Mouse (Mus musculus) lung, embryonic 16.5 days (tissue): ENCODE data around the gene Rps27a. TPM values are rescaled to one million over a fixed set of nuclear protein-coding genes. Genes with fewer than 3 reads are reported as not detected.

Experiments used
- polyA plus RNA-seq: library from polyadenylated mRNA; unstranded; fragments of >200 nt; fragmentation: Nextera tagmentation; extraction: Ambion mirVana; gene quantifications from 2 replicates; pipeline ENCODE4 v1.2.1, GENCODE M21; 2015

Gene Rps27a
- polyA plus RNA-seq, 1 experiment from 2014 or later = 1,066 TPM

Other genes with a start within 250 kb of the Rps27a start
- 22.2 and 22.4 TPM in 2 replicates for gene Ccdc88a, start 174.5 kb downstream of the Rps27a start, polyA plus RNA-seq
- gene Prorsd1, start 33.1 kb downstream of the Rps27a start, polyA plus RNA-seq = 26.0 and 30.1 TPM in 2 replicates
- gene Mtif2, start 21.7 kb downstream of the Rps27a start, polyA plus RNA-seq = 42.0 and 43.8 TPM in 2 replicates
- gene Clhc1, start 159 bp downstream of the Rps27a start, polyA plus RNA-seq = 0.21 and 0.34 TPM in 2 replicates
- 43.0 and 44.3 TPM in 2 replicates for gene Rtn4, start 144.8 kb upstream of the Rps27a start, polyA plus RNA-seq